Mouse (Mus musculus) ES-E14 (cell line): Measurements from ENCODE around the gene Wdpcp.

Source experiments
- MAFK ChIP-seq: IDR thresholded peaks from 2 replicates; pipeline ENCODE4 v1.6.1; 2014; ENCODE audit warnings: mild to moderate bottlenecking, low read depth, low read length, inconsistent platforms; ENCODE audit not compliant: insufficient read depth
- ZC3H11A ChIP-seq: IDR thresholded peaks from 2 replicates; pipeline ENCODE4 v1.6.1; 2012; ENCODE audit warnings: low read depth, mild to moderate bottlenecking, inconsistent platforms, low read length, borderline replicate concordance
- ZNF384 ChIP-seq: IDR thresholded peaks from 2 replicates; pipeline ENCODE4 v1.6.1; 2012; ENCODE audit warnings: low read depth, low read length, inconsistent platforms

GRCm38 (mm10) chr11:21870863-21871262, 298.8 kb downstream of the Wdpcp start:
- TF ChIP-seq MAFK (no peak), ZC3H11A (no peak), ZNF384 (no peak)
